Mouse (Mus musculus): ENCODE data around the gene 1700025G04Rik. TPM values are rescaled to one million over a fixed set of nuclear protein-coding genes. Genes with fewer than 3 reads are reported as not detected.
A peak's percentile ranks its signal among the peaks of the same experiment; 100 is the strongest.

1700025G04Rik gene
- polyA plus RNA-seq, 1 experiment from 2014 or later, result 49.9 TPM

DNA sequence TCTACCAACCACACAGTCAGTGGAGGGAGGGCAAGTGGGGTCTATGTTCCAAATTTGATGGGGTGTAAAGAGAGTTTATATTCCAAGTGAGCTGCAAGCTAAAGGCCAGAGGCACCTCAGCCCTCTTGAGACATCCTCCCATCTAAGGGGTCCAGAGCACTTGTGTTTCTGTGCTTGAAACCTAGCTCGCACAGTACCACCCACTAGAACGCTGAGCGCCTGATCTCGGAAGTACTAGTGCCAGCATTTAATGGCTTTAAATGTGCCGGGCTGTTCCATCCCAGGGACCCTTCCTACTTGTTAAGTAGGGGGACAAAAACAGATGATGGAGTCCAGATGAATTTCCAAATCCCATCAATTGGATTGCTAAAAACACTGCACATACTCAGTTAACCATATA is 1.9 kb downstream of the 1700025G04Rik start:
- no peaks in the 10 kb centered on the region for H3K36me3 ChIP-seq
- WGBS, result 53% methylated on average over 5 of the region's 5 CpGs
- H3K9me3 ChIP-seq, result no peaks in the 10 kb centered on the region
- no peaks in the 10 kb centered on the region for H3K27me3 ChIP-seq (replicated peaks)
- H3K4me3 ChIP-seq, result peak overlapping the region; percentile 92
- no peak overlapping the region for H3K27ac ChIP-seq
- H3K9ac ChIP-seq, result no peak overlapping the region
- H3K4me2 ChIP-seq (replicated peaks), result peak overlapping the region; percentile 82
- H3K4me1 ChIP-seq, result peaks cover 47% of the 10 kb centered on the region
- no peak for ATAC-seq (ENCODE audit: low FRiP score, low read depth)

DNA sequence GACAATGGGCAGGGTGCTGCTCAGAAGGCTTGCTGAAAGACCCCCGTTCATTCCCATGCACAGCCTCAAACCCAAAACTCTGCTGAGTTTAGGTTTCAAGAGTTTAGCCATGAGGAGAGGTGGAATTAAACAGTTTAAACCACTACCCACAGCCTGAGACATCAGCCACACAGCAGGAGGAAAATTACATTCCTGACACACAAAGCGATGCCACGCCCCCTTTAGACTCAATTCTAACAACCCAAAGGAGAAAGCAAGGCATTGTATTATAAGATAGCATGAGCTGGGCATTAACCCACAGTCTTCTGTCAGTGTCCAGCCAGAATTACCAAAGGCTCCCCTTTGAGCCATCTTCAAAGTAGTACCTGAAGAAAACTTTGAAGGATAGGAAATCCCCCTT is 3.0 kb downstream of the 1700025G04Rik start:
- peak overlapping the region; percentile 82 for H3K4me2 ChIP-seq (replicated peaks)
- H3K27ac ChIP-seq, result no peak overlapping the region
- no peak for ATAC-seq (ENCODE audit: low FRiP score, low read depth)
- peaks cover 47% of the 10 kb centered on the region for H3K4me1 ChIP-seq
- H3K36me3 ChIP-seq, result no peaks in the 10 kb centered on the region
- WGBS, result 22% methylated on average over 3 of the region's 3 CpGs
- H3K9me3 ChIP-seq, result no peaks in the 10 kb centered on the region
- H3K9ac ChIP-seq, result no peak overlapping the region
- no peaks in the 10 kb centered on the region for H3K27me3 ChIP-seq (replicated peaks)
- H3K4me3 ChIP-seq, result no peak overlapping the region

DNA sequence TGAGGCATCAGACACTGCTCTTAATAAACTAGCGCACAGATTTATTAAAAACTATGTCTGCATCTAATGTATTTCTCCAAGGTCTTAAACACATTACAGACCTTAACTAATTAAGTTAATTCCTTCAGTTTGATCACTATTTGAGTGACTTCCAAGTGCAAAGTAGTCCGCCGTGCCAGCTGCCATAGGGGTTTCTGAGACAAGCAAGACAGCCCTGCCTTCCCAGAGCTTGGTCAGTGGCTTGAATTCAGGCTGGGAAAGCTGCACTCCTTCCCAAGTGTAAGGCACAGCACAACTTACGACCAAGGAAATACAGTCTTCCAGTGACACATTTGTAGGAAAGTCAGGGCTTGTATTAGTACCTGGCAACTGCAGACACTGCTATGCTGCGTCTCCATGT is 4.4 kb downstream of the 1700025G04Rik start:
- Histone ChIP-seq H3K36me3 (no peaks in the 10 kb centered on the region), H3K9me3 (no peaks in the 10 kb centered on the region), H3K4me2 (replicated peaks) (no peak overlapping the region; the same call in 1 of the 2 replicates), H3K4me3 (no peak overlapping the region), H3K27me3 (replicated peaks) (no peaks in the 10 kb centered on the region), H3K9ac (no peak overlapping the region), H3K4me1 (peaks cover 47% of the 10 kb centered on the region), H3K27ac (no peak overlapping the region)
- no peak for ATAC-seq (ENCODE audit: low FRiP score, low read depth)
- 86% methylated on average over 5 of the region's 5 CpGs for WGBS

DNA sequence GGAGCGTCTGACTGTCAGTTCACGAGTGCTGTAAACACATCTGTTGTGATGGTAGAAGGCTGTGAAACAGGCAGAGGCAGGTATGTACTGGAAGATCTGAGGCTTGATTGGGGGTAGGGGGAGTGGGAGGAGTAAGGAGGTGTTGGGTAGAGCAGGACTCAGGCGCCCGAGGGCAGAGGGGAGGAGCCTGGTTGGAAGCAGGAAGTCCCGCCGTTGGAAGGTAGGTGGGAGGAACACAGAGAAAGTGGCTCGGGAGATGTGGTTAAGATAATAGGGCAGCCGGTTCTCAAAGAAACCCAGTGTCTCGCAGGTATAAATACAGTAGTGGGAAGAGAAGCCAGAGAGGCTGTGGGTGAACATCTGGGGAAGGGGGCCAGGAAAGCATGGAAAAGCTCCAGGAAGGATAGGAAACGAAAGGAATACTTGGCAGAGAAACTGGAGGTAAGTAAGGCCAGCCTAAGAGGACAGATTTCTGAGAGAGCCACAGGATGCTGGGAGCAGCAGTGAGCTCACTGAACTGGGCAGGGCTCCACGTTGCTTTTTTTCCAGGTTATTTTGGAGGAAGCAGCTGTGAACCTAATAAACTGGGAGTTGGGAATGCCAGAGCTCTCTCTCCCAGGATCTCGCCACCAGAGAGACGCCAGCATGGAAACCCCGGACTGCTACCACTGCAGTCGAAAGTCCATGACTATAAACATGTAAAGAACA is 5.1 kb downstream of the 1700025G04Rik start:
- 24% methylated on average over 15 of the region's 15 CpGs for WGBS
- peaks cover 47% of the 10 kb centered on the region for H3K4me1 ChIP-seq
- H3K27me3 ChIP-seq (replicated peaks), result no peaks in the 10 kb centered on the region
- no peak overlapping the region for H3K4me3 ChIP-seq
- no peak for ATAC-seq (ENCODE audit: low FRiP score, low read depth)
- no peak overlapping the region for H3K9ac ChIP-seq
- H3K36me3 ChIP-seq, result no peaks in the 10 kb centered on the region
- H3K9me3 ChIP-seq, result no peaks in the 10 kb centered on the region
- H3K4me2 ChIP-seq (replicated peaks), result peak overlapping the region; percentile 45
- no peak overlapping the region for H3K27ac ChIP-seq

DNA sequence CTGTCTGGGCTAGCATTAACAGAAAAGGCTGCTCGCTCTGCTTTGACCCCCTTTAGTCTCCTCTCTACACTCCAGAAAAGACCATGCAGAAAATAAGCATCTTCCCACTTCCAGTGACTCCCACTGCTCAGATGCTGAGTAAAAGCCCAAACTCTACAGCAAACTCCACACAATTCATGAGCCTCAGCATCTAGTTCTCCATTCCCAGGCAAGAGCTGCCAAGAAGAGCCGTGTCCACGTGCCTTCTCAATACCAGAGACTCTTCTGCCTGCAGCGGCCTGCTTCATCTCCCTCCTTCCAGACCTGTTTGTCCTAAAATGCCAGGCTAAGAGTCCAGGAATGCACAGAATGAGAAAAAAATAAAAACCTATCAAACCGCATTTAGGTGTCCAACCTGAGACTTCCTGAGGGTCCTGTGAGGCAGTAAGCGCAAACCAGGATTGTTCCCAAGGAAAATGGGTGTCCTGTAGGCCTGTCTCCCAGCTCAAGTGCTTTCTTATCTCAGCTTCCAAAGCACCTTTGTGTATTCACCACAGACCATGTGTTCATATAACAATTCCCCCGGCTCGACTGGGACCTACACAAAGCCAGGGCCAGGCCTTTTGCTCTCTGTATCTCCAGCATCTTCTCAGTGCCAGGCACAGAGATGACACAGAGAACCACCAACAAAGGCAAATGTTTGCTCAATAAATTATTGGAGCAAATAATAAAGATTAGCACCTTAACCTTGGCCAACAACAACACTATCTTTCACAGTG is 7.8 kb downstream of the 1700025G04Rik start:
- Histone ChIP-seq H3K9ac (no peak overlapping the region), H3K9me3 (no peaks in the 10 kb centered on the region), H3K27ac (no peak overlapping the region), H3K4me1 (peaks cover 28% of the 10 kb centered on the region), H3K4me2 (replicated peaks) (no peak overlapping the region), H3K36me3 (no peaks in the 10 kb centered on the region), H3K27me3 (replicated peaks) (no peaks in the 10 kb centered on the region), H3K4me3 (no peak overlapping the region)
- no peak for ATAC-seq (ENCODE audit: low FRiP score, low read depth)
- WGBS, result 87% methylated on average over 8 of the region's 8 CpGs

DNA sequence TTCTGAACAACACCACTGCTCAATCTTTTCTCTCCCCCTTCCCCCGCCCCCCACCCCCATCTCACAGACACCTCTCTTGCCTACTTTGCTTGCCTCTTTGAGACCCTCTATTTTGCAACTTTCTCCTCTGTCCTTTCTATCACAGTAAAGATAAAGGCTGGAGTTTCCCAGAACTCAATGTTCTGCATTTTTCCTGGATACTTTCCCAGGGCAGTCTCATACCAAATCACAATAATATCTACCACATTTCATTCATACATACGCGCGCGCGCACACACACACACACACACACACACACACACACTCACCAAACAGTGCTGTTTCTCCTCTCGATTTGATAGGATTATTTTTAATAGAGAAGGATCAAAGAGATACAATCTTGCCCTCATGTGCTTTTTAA is 8.8 kb downstream of the 1700025G04Rik start:
- no peaks in the 10 kb centered on the region for H3K36me3 ChIP-seq
- ATAC-seq (ENCODE audit: low FRiP score, low read depth), result no peak
- no peak overlapping the region for H3K9ac ChIP-seq
- H3K27me3 ChIP-seq (replicated peaks), result no peaks in the 10 kb centered on the region
- no peaks in the 10 kb centered on the region for H3K9me3 ChIP-seq
- H3K27ac ChIP-seq, result no peak overlapping the region
- no peak overlapping the region for H3K4me2 ChIP-seq (replicated peaks)
- H3K4me3 ChIP-seq, result no peak overlapping the region
- WGBS, result 92% methylated on average over 7 of the region's 7 CpGs
- peaks cover 19% of the 10 kb centered on the region for H3K4me1 ChIP-seq

DNA sequence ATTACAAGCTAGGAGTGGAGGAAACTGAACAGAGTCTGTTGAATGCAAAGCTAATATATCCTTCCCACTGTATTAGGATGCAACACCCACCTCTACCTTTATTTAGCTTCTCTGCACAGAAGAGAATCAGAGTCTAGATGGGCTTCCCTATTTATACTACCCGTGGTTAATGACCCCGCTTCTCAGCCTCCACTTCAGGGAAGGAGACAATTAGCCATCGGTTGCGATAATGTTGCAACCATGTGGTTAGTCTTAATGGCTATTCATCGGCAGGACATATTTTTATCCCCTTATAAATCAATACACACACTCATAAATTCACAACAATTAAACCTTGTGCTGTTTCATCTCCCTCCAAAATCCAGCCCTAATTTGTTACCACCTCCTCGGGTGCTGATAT is 9.7 kb downstream of the 1700025G04Rik start:
- peaks cover 11% of the 10 kb centered on the region for H3K4me1 ChIP-seq

DNA sequence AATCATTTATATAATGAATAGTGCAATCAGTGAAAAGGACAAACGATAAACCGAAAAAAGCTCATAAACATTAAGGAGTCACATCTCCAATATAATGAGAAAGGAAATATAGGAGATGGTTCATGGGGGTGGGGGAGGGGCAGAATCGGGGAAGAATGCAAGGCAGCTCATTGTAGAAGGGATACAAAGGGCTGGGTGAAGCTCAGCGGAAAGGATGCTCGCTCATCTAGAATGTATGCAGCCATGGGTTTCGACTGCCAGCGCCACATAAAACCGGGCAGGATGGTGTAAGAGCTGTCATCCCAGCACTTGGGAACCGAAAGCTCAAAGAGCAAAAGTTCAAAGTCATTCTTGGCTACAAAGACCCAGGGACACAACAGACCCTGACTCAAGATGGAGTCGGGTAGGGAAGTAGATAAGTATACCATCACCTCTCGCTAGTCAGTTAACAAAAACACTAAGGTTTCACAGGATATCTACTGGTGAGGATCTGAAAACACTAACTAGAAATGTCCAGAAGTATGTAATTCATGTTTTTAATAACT is 12.7 kb downstream of the 1700025G04Rik start:
- peak; percentile 57 for ATAC-seq (ENCODE audit: low FRiP score, low read depth)
- H3K27ac ChIP-seq, result no peak overlapping the region
- H3K4me1 ChIP-seq, result peaks cover 2% of the 10 kb centered on the region; the same call in 1 of the 2 replicates
- 39% methylated on average over 11 of the region's 11 CpGs for WGBS
- peak overlapping the region; percentile 21; the same call in 1 of the 2 replicates for H3K4me2 ChIP-seq (replicated peaks)
- no peaks in the 10 kb centered on the region for H3K9me3 ChIP-seq
- H3K9ac ChIP-seq, result no peak overlapping the region
- H3K27me3 ChIP-seq (replicated peaks), result no peaks in the 10 kb centered on the region
- H3K36me3 ChIP-seq, result no peaks in the 10 kb centered on the region
- H3K4me3 ChIP-seq, result no peak overlapping the region

More for the DNA sequence above, 9.7 kb downstream of the 1700025G04Rik start:
- H3K9ac ChIP-seq, result no peak overlapping the region
- no peaks in the 10 kb centered on the region for H3K27me3 ChIP-seq (replicated peaks)
- no peak for ATAC-seq (ENCODE audit: low FRiP score, low read depth)
- H3K9me3 ChIP-seq, result no peaks in the 10 kb centered on the region
- H3K27ac ChIP-seq, result no peak overlapping the region
- no peaks in the 10 kb centered on the region for H3K36me3 ChIP-seq
- no peak overlapping the region for H3K4me3 ChIP-seq
- H3K4me2 ChIP-seq (replicated peaks), result no peak overlapping the region
- 61% methylated on average over 6 of the region's 6 CpGs for WGBS

DNA sequence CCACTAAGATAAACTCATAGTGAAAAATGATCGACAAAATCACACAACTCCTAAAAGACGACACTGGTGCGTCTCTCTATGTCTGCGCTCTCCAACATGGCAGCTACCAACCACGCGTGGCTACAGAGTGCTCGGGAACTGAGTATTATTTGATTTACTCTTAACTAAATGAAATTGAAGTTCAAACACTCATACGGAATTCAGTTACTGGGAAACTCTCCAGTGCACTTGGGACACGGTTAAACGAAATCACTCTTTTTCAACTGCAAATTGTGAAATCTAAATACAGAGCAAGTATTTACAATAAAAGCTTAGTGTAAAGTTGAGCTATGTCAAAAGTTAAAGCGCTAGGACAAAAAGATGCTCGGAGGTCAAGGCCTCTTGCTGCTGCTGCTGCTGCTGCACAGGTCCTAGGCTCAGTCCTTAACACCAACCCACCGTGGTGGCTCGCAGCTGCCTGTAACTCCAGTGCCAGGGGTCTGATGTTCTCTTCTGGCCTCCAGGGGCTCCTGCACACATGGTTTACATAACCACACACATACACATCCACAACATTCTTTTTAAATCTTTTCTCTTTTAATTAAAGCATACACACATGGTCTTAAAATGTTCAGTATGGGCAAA is 13.6 kb downstream of the 1700025G04Rik start:
- no peak overlapping the region for H3K27ac ChIP-seq
- H3K27me3 ChIP-seq (replicated peaks), result no peaks in the 10 kb centered on the region
- 81% methylated on average over 14 of the region's 14 CpGs for WGBS
- H3K4me3 ChIP-seq, result no peak overlapping the region
- H3K9me3 ChIP-seq, result no peaks in the 10 kb centered on the region
- H3K4me1 ChIP-seq, result peaks cover 2% of the 10 kb centered on the region; the same call in 1 of the 2 replicates
- H3K4me2 ChIP-seq (replicated peaks), result no peak overlapping the region
- H3K36me3 ChIP-seq, result no peaks in the 10 kb centered on the region
- no peak overlapping the region for H3K9ac ChIP-seq
- ATAC-seq (ENCODE audit: low FRiP score, low read depth), result peak; percentile 7; the same call in 1 of the 2 replicates

DNA sequence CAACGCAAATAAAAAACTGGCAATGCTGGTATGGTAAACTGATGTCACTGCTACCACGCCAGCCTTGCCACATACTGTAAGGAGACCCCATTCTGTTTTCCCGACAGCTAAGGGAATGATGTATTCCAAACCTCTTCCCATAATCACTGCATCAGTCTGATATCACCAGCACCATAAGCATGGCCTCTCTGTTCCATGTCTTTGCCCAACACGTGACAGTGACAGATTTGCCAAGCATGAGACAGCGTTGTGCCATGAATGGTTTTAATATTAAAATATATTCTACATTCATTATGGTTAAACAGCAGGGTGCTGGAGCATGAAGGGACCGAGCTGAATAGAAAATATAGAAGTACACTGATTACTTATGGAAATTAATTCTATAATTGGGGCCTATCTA is 14.2 kb downstream of the 1700025G04Rik start:
- H3K27me3 ChIP-seq (replicated peaks), result no peaks in the 10 kb centered on the region
- ATAC-seq (ENCODE audit: low FRiP score, low read depth), result peak; percentile 39; the same call in 1 of the 2 replicates
- no peaks in the 10 kb centered on the region for H3K9me3 ChIP-seq
- H3K36me3 ChIP-seq, result no peaks in the 10 kb centered on the region
- WGBS, result 80% methylated on average over 6 of the region's 6 CpGs
- H3K4me2 ChIP-seq (replicated peaks), result no peak overlapping the region
- H3K27ac ChIP-seq, result no peak overlapping the region
- no peak overlapping the region for H3K4me3 ChIP-seq
- no peak overlapping the region for H3K9ac ChIP-seq
- H3K4me1 ChIP-seq, result peaks cover 2% of the 10 kb centered on the region; the same call in 1 of the 2 replicates

DNA sequence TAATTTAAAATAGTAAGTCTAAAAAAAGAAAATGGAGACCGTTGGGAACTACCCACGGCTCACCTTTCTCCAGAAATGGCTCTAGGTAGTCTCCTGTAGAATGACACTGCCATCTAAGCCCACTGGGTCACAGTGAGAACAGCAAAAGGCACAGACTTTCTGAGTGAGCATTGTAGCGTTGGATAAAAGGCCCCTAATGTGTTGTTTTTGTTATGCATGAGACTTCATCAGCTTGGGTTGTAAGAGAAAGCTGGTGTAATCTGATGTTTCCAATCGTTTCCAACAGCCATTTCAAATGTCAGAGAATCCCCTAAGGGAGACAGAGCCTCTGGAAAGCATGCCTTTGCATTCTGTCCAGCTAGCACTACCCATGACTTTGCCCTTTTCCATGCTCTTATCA is 19.5 kb downstream of the 1700025G04Rik start:
- Histone ChIP-seq H3K4me1 (peaks cover 17% of the 10 kb centered on the region), H3K4me2 (replicated peaks) (no peak overlapping the region), H3K9ac (no peak overlapping the region), H3K4me3 (no peak overlapping the region), H3K27ac (no peak overlapping the region), H3K36me3 (no peaks in the 10 kb centered on the region), H3K27me3 (replicated peaks) (no peaks in the 10 kb centered on the region), H3K9me3 (no peaks in the 10 kb centered on the region)
- WGBS, result 60% methylated on average over 4 of the region's 4 CpGs
- ATAC-seq (ENCODE audit: low FRiP score, low read depth), result no peak

DNA sequence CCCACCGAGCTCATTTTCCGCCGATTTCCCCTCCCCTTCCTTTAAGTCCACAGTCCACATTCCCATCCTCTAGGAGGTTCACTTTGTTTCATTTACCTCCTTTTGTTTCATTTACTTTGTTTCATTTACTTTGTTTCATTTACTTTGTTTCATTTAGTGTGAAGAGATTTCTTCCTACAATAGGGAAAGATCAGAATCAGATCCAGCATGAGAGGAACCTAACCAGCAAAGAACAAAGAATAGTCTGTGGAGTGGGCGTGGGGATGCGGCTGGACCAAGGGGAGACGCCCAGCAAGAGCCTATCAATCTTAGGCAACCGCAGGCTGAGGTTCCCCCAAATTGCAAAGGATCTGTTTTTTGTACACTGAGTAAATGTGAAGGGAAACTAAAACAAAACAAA is 20.2 kb downstream of the 1700025G04Rik start:
- H3K27me3 ChIP-seq (replicated peaks), result no peaks in the 10 kb centered on the region
- H3K27ac ChIP-seq, result no peak overlapping the region
- peaks cover 17% of the 10 kb centered on the region for H3K4me1 ChIP-seq
- H3K9me3 ChIP-seq, result no peaks in the 10 kb centered on the region
- 26% methylated on average over 7 of the region's 7 CpGs for WGBS
- H3K36me3 ChIP-seq, result no peaks in the 10 kb centered on the region
- peak overlapping the region; percentile 31; the same call in 1 of the 2 replicates for H3K4me2 ChIP-seq (replicated peaks)
- no peak for ATAC-seq (ENCODE audit: low FRiP score, low read depth)
- no peak overlapping the region for H3K9ac ChIP-seq
- no peak overlapping the region for H3K4me3 ChIP-seq
